Mouse (Mus musculus) cerebellum, postnatal 25 days (tissue): ENCODE data around the gene Pcif1.
"Not testable (repeated sequence)": the region's sequence is repeated elsewhere in the genome, so short reads cannot be mapped to it uniquely, and the experiment has no call there.

Source experiments
- DNase-seq, 2 experiments: peaks; one replicate each; pipeline ENCODE4 v3.0.0; 2021; ENCODE audit warnings: mixed read lengths in 2 of 2

Gene Pcif1

GRCm38 (mm10) chr2:164866741-164867551 is 12.2 kb upstream of the Pcif1 start:
- DNase-seq, result no peak

- no peak for DNase-seq
These were observed 11.5 kb upstream of the Pcif1 start for GRCm38 (mm10) chr2:164867566-164867965.

- DNase-seq, result no peak
These were observed 10.6 kb upstream of the Pcif1 start for GRCm38 (mm10) chr2:164868491-164868890.

GRCm38 (mm10) chr2:164871602-164872303 is 7.4 kb upstream of the Pcif1 start:
- no peak for DNase-seq

GRCm38 (mm10) chr2:164873621-164874020 is 5.5 kb upstream of the Pcif1 start:
- no peak for DNase-seq

- no peak for DNase-seq
These were observed 4.8 kb upstream of the Pcif1 start for GRCm38 (mm10) chr2:164874239-164874769.

- not testable (repeated sequence) for DNase-seq
These were observed 3.5 kb upstream of the Pcif1 start for GRCm38 (mm10) chr2:164875648-164876047.

- DNase-seq, result not testable (repeated sequence)
These were observed 1.5 kb upstream of the Pcif1 start for GRCm38 (mm10) chr2:164877376-164878215.

- DNase-seq, result peak; percentile 69 to 77
These were observed 436 bp upstream of the Pcif1 start for GRCm38 (mm10) chr2:164878509-164879227.

GRCm38 (mm10) chr2:164879568-164880277 is 619 bp downstream of the Pcif1 start:
- peak; percentile 94 to 98 for DNase-seq

- DNase-seq, result no peak
These were observed 3.5 kb downstream of the Pcif1 start for GRCm38 (mm10) chr2:164882619-164883018.

- DNase-seq, result peak; percentile 92 to 95
These were observed 6.7 kb downstream of the Pcif1 start for GRCm38 (mm10) chr2:164885788-164886187.

GRCm38 (mm10) chr2:164886617-164887016 is 7.5 kb downstream of the Pcif1 start:
- DNase-seq, result no peak

GRCm38 (mm10) chr2:164888996-164889395 is 9.9 kb downstream of the Pcif1 start:
- DNase-seq, result peak in 1 of 2 experiments; percentile 48

GRCm38 (mm10) chr2:164889960-164890359 is 10.9 kb downstream of the Pcif1 start:
- no peak for DNase-seq

GRCm38 (mm10) chr2:164890411-164891049 is 11.4 kb downstream of the Pcif1 start:
- DNase-seq, result no peak

- DNase-seq, result peak in 1 of 2 experiments; percentile 37
These were observed 12.1 kb downstream of the Pcif1 start for GRCm38 (mm10) chr2:164891056-164891834.

- peak; percentile 75 to 82 for DNase-seq
These were observed 13.0 kb downstream of the Pcif1 start for GRCm38 (mm10) chr2:164891908-164892695.

GRCm38 (mm10) chr2:164892696-164893216 is 13.7 kb downstream of the Pcif1 start:
- peak; percentile 69 to 76 for DNase-seq
